Mouse (Mus musculus): ENCODE results near the gene Lrrc46.

Lrrc46 gene

GRCm38 (mm10) chr11:97041022-97041899 is at the start of gene Lrrc46, which contains the start of gene Mrpl10:
TSS of gene Lrrc46 (minus strand) at chr11:97041407.
TSS of gene Mrpl10 (plus strand) at chr11:97041560.
- DNase-seq (ENCODE audit: extremely low read depth, low read depth, low spot score), result no peak

GRCm38 (mm10) chr11:97086365-97086764 is 45.2 kb upstream of the Lrrc46 start:
- no peak for DNase-seq (ENCODE audit: extremely low read depth, low read depth, low spot score)

- DNase-seq (ENCODE audit: extremely low read depth, low read depth, low spot score), result no peak
Measured at GRCm38 (mm10) chr11:97084821-97085505, 43.8 kb upstream of the Lrrc46 start.

GRCm38 (mm10) chr11:97083401-97084140 is 42.4 kb upstream of the Lrrc46 start:
- DNase-seq (ENCODE audit: extremely low read depth, low read depth, low spot score), result no peak

GRCm38 (mm10) chr11:97082977-97083376 is 41.8 kb upstream of the Lrrc46 start:
- DNase-seq (ENCODE audit: extremely low read depth, low read depth, low spot score), result peak; percentile 19

GRCm38 (mm10) chr11:97080291-97080690 is 39.1 kb upstream of the Lrrc46 start:
- no peak for DNase-seq (ENCODE audit: extremely low read depth, low read depth, low spot score)

- DNase-seq (ENCODE audit: extremely low read depth, low read depth, low spot score), result no peak
Measured at GRCm38 (mm10) chr11:97078751-97079150, 37.5 kb upstream of the Lrrc46 start.

- no peak for DNase-seq (ENCODE audit: extremely low read depth, low read depth, low spot score)
Measured at GRCm38 (mm10) chr11:97074235-97074634, 33.0 kb upstream of the Lrrc46 start.

GRCm38 (mm10) chr11:97072533-97072932 is 31.3 kb upstream of the Lrrc46 start:
- no peak for DNase-seq (ENCODE audit: extremely low read depth, low read depth, low spot score)

GRCm38 (mm10) chr11:97071129-97071528 is 29.9 kb upstream of the Lrrc46 start:
- no peak for DNase-seq (ENCODE audit: extremely low read depth, low read depth, low spot score)

- DNase-seq (ENCODE audit: extremely low read depth, low read depth, low spot score), result no peak
Measured at GRCm38 (mm10) chr11:97069770-97070169, 28.6 kb upstream of the Lrrc46 start.

GRCm38 (mm10) chr11:97069333-97069732 is 28.1 kb upstream of the Lrrc46 start:
- no peak for DNase-seq (ENCODE audit: extremely low read depth, low read depth, low spot score)

- DNase-seq (ENCODE audit: extremely low read depth, low read depth, low spot score), result no peak
Measured at GRCm38 (mm10) chr11:97066656-97067360, 25.6 kb upstream of the Lrrc46 start.

- DNase-seq (ENCODE audit: extremely low read depth, low read depth, low spot score), result no peak
Measured at GRCm38 (mm10) chr11:97065538-97066295, 24.5 kb upstream of the Lrrc46 start.

GRCm38 (mm10) chr11:97063921-97064295 is 22.7 kb upstream of the Lrrc46 start:
- no peak for DNase-seq (ENCODE audit: extremely low read depth, low read depth, low spot score)

- DNase-seq (ENCODE audit: extremely low read depth, low read depth, low spot score), result no peak
Measured at GRCm38 (mm10) chr11:97063274-97063920, 22.2 kb upstream of the Lrrc46 start.

- no peak for DNase-seq (ENCODE audit: extremely low read depth, low read depth, low spot score)
Measured at GRCm38 (mm10) chr11:97052219-97052646, 11.0 kb upstream of the Lrrc46 start.

- no peak for DNase-seq (ENCODE audit: extremely low read depth, low read depth, low spot score)
Measured at GRCm38 (mm10) chr11:97050944-97051586, 9.9 kb upstream of the Lrrc46 start.

All from fat pad, adult 2 months (tissue).